Mouse (Mus musculus) liver, embryonic 14.5 days (tissue): ENCODE measurements around the gene Gm28230.

Source experiments
- CTCF ChIP-seq: IDR thresholded peaks from 2 replicates; pipeline ENCODE4 v1.5.1; 2016; ENCODE audit warnings: antibody characterized with exemption, low read depth, control low read depth
- EP300 ChIP-seq: IDR thresholded peaks from 2 replicates; pipeline ENCODE4 v1.6.1; 2016; ENCODE audit warnings: antibody characterized with exemption, low read depth

DNA sequence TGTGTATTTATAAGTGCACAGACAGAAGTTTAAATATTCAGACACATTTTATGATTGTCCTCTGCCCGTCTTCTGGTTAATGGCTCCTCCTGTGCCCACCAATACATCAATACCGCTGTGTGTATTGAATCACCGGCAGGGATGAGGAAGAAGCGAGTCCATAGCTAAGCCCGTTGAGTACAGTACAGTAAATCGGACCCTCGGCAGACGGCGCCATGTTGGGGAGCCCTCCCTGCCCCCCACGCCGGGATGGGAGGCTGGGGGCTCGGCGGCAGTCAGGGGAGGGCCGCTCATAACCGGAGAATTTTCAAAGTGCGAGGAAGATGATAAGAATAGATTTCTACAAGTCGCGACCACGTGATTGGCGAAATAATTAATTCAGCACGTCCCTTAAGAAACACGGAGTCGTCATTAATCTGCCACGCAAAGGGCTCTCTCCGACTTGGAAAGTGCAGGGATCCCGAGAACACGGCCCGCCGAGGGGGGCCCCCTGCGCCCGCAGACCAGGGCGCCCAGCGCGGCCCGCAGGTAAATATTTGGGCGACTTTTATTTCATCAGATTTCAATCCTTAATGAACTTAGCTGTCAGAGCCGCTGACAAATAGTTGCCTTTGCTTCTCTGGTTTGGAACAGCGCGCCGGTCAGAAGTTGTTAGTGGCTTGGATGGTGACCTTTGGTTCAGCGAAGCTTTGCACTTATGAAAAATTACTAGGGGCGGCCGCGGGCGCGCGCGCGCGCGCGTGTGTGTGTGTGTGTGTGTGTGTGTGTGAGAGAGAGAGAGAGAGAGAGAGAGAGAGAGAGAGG is 6.2 kb downstream of the Gm28230 start:
- TF ChIP-seq EP300 (no peak), CTCF (no peak)
